In the genomic region with DNA sequence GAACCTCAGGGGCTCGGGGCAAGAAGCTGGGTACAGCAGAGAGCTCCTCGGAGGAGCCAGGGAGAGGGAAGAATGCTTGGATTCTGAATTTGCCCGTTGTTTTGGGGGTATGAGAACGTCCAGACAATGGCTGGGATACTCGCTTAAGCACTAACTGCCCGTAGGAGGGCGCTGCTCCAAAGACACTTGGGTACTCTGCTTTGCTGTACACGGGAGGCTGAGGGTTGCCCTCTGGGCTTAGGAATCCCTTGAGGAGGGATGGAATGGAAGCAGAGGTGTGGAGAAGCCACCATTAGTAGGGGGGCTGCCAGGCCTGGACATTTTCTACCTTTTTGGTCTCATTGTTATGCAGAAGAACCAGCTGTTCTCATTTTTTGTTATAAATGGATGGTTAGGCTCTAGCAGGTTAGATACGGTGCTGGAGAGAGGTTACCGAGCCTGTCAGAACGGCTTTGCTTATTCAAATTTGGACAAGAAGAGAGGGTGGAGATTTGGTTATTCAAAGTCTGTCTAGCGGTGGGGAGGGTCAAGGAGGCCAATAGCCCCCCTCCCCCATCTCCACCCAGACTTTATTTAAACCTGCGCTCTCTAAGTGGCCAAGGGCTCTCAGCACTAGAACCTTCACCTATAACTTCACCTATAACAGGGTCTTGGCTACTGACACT, we compare ENCODE assay signal across 17 mouse cellular contexts.
"Had no signal": no experiment of that assay in that cellular context is flagged by ENCODE, and none has a peak within 500 bp of the region (broad histone marks: within the 10 kb centered on the region; RNA-seq: fewer than 3 reads in every experiment).

No protein-coding gene starts in this region.

- ATAC-seq: liver, postnatal 0 days; lung, postnatal 0 days had no signal

- H3K27ac ChIP-seq: liver, embryonic 15.5 days; lung, embryonic 15.5 days; macrophage; midbrain, embryonic 12.5 days; neural tube, embryonic 12.5 days had no signal

- H3K9ac ChIP-seq: liver, embryonic 15.5 days; liver, postnatal 0 days; lung, embryonic 15.5 days; midbrain, embryonic 12.5 days; neural tube, embryonic 12.5 days had no signal

- H3K4me2 ChIP-seq: liver, embryonic 15.5 days; lung, embryonic 15.5 days; midbrain, embryonic 12.5 days; neural tube, embryonic 12.5 days had no signal

- H3K4me3 ChIP-seq: liver, embryonic 15.5 days; lung, embryonic 15.5 days; midbrain, embryonic 12.5 days; neural tube, embryonic 12.5 days had no signal

- H3K9me3 ChIP-seq: liver, embryonic 15.5 days; lung, embryonic 15.5 days; midbrain, embryonic 12.5 days; neural tube, embryonic 12.5 days had no signal

- H3K36me3 ChIP-seq: liver, embryonic 15.5 days; lung, embryonic 15.5 days; midbrain, embryonic 12.5 days; neural tube, embryonic 12.5 days had no signal

- DNase-seq: liver, postnatal 0 days; lung, adult 2 months; lung, postnatal 14 days; lung, postnatal 36 days; midbrain, embryonic 14.5 days; right cerebral cortex, postnatal 25 days; right cerebral cortex, postnatal 4 days; spleen, adult 18-20 months; thymus, adult 18-20 months; thymus, postnatal 25 days; thymus, postnatal 4 days had no signal
